Mouse (Mus musculus): ENCODE measurements around the gene Sh3d19.

DNA sequence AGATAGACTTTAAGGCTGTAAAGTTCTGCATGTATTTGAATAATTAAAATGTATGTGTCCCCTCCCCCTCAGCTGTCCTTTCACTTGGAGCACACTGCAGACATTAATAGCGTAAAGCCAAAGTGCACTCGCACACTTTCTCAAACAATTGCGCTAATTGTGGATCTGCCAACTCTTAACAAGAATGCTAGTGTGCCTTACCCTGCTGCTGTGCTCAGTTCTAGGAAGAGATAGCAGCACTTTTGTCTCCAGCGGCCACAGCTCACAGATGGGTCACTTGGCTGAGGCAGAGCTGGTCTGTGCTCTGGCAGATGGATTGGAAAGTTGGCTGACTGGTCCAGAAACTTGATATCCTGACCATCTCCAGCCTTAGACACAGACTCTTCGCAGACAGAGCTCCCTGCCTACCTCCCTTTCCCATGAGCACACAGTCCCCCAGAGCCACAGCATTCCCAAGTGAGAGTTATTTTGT, 42.7 kb upstream of the Sh3d19 start:
- TF ChIP-seq CTCF (IDR thresholded peaks at IDR 0.05; ENCODE audit: insufficient read depth, low read depth, low read length) (no peak), POLR2A (IDR thresholded peaks at IDR 0.05; ENCODE audit: insufficient read depth, low read depth, low read length) (no peak)
